8 mouse cellular contexts compared by ENCODE assay signal in genomic region chr17:25868601-25869191, GRCm38 (mm10). TPM values are rescaled to one million over a fixed set of nuclear protein-coding genes. Genes with fewer than 3 reads are reported as not detected.
DNase-seq lines count a peak whose midpoint lies in the region; ATAC-seq and TF ChIP-seq lines count a peak whose summit lies in the region.

Mcrip2 (minus strand) TSS chr17:25868764.

- H3K9me3 ChIP-seq in ES-E14 (ENCODE audit: control insufficient read depth, insufficient read depth, low read depth, low read length), result no peaks in the 10 kb centered on the region
- H3K9me3 ChIP-seq in forebrain, postnatal 0 days (ENCODE audit: low read length), result no peaks in the 10 kb centered on the region
- H3K9me3 ChIP-seq in lung, embryonic 15.5 days, result no peaks in the 10 kb centered on the region

- peak; percentile 69; the same call in 1 of the 2 replicates for ATAC-seq in cerebellum, adult (ENCODE audit: insufficient number of reproducible peaks, low FRiP score, low TSS enrichment)
- peak; percentile 94 for ATAC-seq in forebrain, postnatal 0 days
- peak; percentile 89 for ATAC-seq in lung, embryonic 15.5 days (ENCODE audit: borderline replicate concordance, extremely low read depth, low FRiP score, low TSS enrichment)

- intact Hi-C loops in heart, postnatal 36 days (cut with DNase I), result loop anchor here (2.0 kb wide), 1 partner anchor 24 kb away; the partner anchor contains the start of gene Rhot2

- H3K9ac ChIP-seq in ES-E14 (ENCODE audit: insufficient read depth, low read depth, low read length, poor library complexity, severe bottlenecking), result peak within 1 kb of the TSS; percentile 72
- peak within 1 kb of the TSS; percentile 57 for H3K9ac ChIP-seq in forebrain, postnatal 0 days
- H3K9ac ChIP-seq in lung, embryonic 15.5 days, result peak within 1 kb of the TSS; percentile 63

- in situ Hi-C loops in ES-E14 (cut with MboI; ENCODE audit: low sequenced_read_pairs in 2 of 2, unreplicated experiment in 2 of 2), result no loop called here

- DNase-seq in ES-E14 (ENCODE audit: low read depth, low spot score), result peak; percentile 75
- peak; percentile 85 for DNase-seq in forebrain, postnatal 0 days
- DNase-seq in heart, postnatal 36 days, result peak; percentile 83 to 86
- DNase-seq in layer of hippocampus, adult 8-10 months (ENCODE audit: low spot score in 2 of 2), result peak; percentile 72 to 78
- DNase-seq in ovary, postnatal 36 days (ENCODE audit: low spot score), result peak; percentile 85
- DNase-seq in thymus, postnatal 36 days, result peak; percentile 76 to 78

- H3K4me3 ChIP-seq in ES-E14 (ENCODE audit: insufficient read depth in 1 of 2, low read depth in 1 of 2, low read length in 2 of 2, poor library complexity in 1 of 2, severe bottlenecking in 1 of 2), result peak within 1 kb of the TSS; percentile 85 to 93
- peak within 1 kb of the TSS; percentile 59 for H3K4me3 ChIP-seq in forebrain, postnatal 0 days (ENCODE audit: low read depth, low read length)
- peak within 1 kb of the TSS; percentile 61 for H3K4me3 ChIP-seq in lung, embryonic 15.5 days

- no peaks in the 10 kb centered on the region for H3K27me3 ChIP-seq in forebrain, postnatal 0 days (ENCODE audit: insufficient read depth, low read length)
- H3K27me3 ChIP-seq in lung, embryonic 15.5 days, result no peaks in the 10 kb centered on the region

- H3K36me3 ChIP-seq in ES-E14 (ENCODE audit: control insufficient read depth, insufficient read depth, low read length, poor library complexity, severe bottlenecking), result no peaks in the 10 kb centered on the region
- no peaks in the 10 kb centered on the region; the same call in 1 of the 2 replicates for H3K36me3 ChIP-seq in forebrain, postnatal 0 days (ENCODE audit: insufficient read depth)
- no peaks in the 10 kb centered on the region for H3K36me3 ChIP-seq in lung, embryonic 15.5 days

- TF ChIP-seq CTCF in forebrain, postnatal 0 days (IDR thresholded peaks at IDR 0.05; ENCODE audit: low read depth), result peak; percentile 34; the same call in 1 of the 2 replicates

- no peak within 1 kb of the TSS for H3K27ac ChIP-seq in ES-E14 (ENCODE audit: insufficient read depth, low read depth, low read length, poor library complexity, severe bottlenecking)
- peak within 1 kb of the TSS; percentile 17 for H3K27ac ChIP-seq in forebrain, postnatal 0 days (ENCODE audit: low read depth, low read length)
- H3K27ac ChIP-seq in lung, embryonic 15.5 days, result peak within 1 kb of the TSS; percentile 76

- H3K4me2 ChIP-seq in forebrain, postnatal 0 days (ENCODE audit: low read depth), result peak within 1 kb of the TSS; percentile 92
- H3K4me2 ChIP-seq in lung, embryonic 15.5 days, result peak within 1 kb of the TSS; percentile 99

- H3K4me1 ChIP-seq in ES-E14 (ENCODE audit: control insufficient read depth in 2 of 2, insufficient read depth in 2 of 2, low read length in 2 of 2, poor library complexity in 1 of 2), result peaks cover 4 to 10% of the 10 kb centered on the region in 2 experiments; a peak in 2 of 4 replicates
- 0 out of 2 replicates have a peak, but pooled peaks cover 4% of the 10 kb centered on the region for H3K4me1 ChIP-seq in forebrain, postnatal 0 days (ENCODE audit: insufficient read depth)
- H3K4me1 ChIP-seq in lung, embryonic 15.5 days, result peaks cover 15% of the 10 kb centered on the region

- WGBS in forebrain, postnatal 0 days, result under 1% methylated on average over 24 of the region's 24 CpGs
- under 1% methylated on average over 24 of the region's 24 CpGs for WGBS in lung, embryonic 15.5 days

TF ChIP-seq in ES-E14, 5 proteins besides CTCF, POLR2A, EP300 and RAD21:
- TF ChIP-seq MAFK (IDR thresholded peaks at IDR 0.05; ENCODE audit: insufficient read depth, low read depth, low read length) (no peak), ZNF384 (IDR thresholded peaks at IDR 0.05; ENCODE audit: low read depth, low read length) (no peak), CHD2 (IDR thresholded peaks at IDR 0.05; ENCODE audit: low read depth, low read length) (no peak), ZC3H11A (IDR thresholded peaks at IDR 0.05; ENCODE audit: borderline replicate concordance, low read depth, low read length) (no peak), HCFC1 (IDR thresholded peaks at IDR 0.05; ENCODE audit: borderline replicate concordance, insufficient read depth, low read length) (no peak)
TF ChIP-seq in ES-E14: peak in this region for 0.

RNA-seq across cellular contexts. Expression of gene Mcrip2, which starts in this region (rescaled TPM):
- total RNA-seq in ES-E14 (2012; rRNA removed), result 12.3 and 12.6 TPM in 2 replicates
- total RNA-seq in forebrain, postnatal 0 days (2014; rRNA removed), result 10.3 and 16.5 TPM in 2 replicates
- 32.5 and 37.1 TPM in 2 replicates for polyA plus RNA-seq in forebrain, postnatal 0 days (2015; fragmentation: Nextera tagmentation; extraction: Ambion mirVana)
- total RNA-seq in heart, postnatal 36 days (2021), result 100 to 1,000 TPM; 272 to 286 TPM
- total RNA-seq in layer of hippocampus, adult 8-10 months (2022), result 10 to 100 TPM; 16.9 to 26.9 (median 21.5) TPM
- 18.1 and 21.7 TPM in 2 replicates for polyA plus RNA-seq in lung, embryonic 15.5 days (2015; fragmentation: Nextera tagmentation; extraction: Ambion mirVana)

Comparison
In these comparisons a context has a peak if more than half of its experiments do, and no peak if none do; other contexts are left out.
1. RNA of gene Mcrip2 (total RNA-seq): 272 to 286 TPM in heart, postnatal 36 days; 16.9 to 26.9 TPM in layer of hippocampus, adult 8-10 months, 12.3 to 12.6 TPM in ES-E14 and 10.3 to 16.5 TPM in forebrain, postnatal 0 days; every median in the first group is over 4 times any median in the second.
2. Peak in every context shown above with its lines, with median percentiles within 50 percentile points of each other: DNase-seq, H3K4me3 ChIP-seq, H3K9ac ChIP-seq and ATAC-seq.